Mouse (Mus musculus): ENCODE data around the gene Krtap5-5.

- TF ChIP-seq CTCF (IDR thresholded peaks at IDR 0.05; ENCODE audit: control insufficient read depth, insufficient read depth, insufficient replicate concordance, low read depth, low read length) (no peak), POLR2A (IDR thresholded peaks at IDR 0.05; ENCODE audit: control insufficient read depth, low read depth, low read length) (no peak)
Measured at GRCm38 (mm10) chr7:142240978-142241377, 11.2 kb upstream of the Krtap5-5 start, which contains the start of gene Gm40460.
